Mouse (Mus musculus) liver, embryonic 14.5 days (tissue): ENCODE results near the gene Smarcd3. TPM values are rescaled to one million over a fixed set of nuclear protein-coding genes. Genes with fewer than 3 reads are reported as not detected.
A peak's percentile ranks its signal among the peaks of the same experiment; 100 is the strongest.

ENCODE experiments used
- ATAC-seq: fragments of 200-750 bp; cut with Nextera tagmentation; 2 replicates; pipeline ENCODE4 v1.8.0; 2017; ENCODE audit warnings: moderate number of reproducible peaks, mild to moderate bottlenecking, moderate library complexity; ENCODE audit not compliant: insufficient read depth
- DNase-seq, 3 experiments: peaks; one replicate each; pipeline ENCODE4 v3.0.0-alpha.2; 2012 to 2013; ENCODE audit warnings: low read depth in 3 of 3, low spot score in 3 of 3
- H3K27ac ChIP-seq: fragments of 300-500 bp; sonication (generic); 2 replicates; pipeline ENCODE4 v1.5.1; 2014; ENCODE audit warnings: moderate library complexity, mild to moderate bottlenecking, control low read depth, inconsistent platforms
- H3K27me3 ChIP-seq: fragments of 300-500 bp; sonication (generic); 2 replicates; pipeline ENCODE4 v1.6.1; 2014; ENCODE audit warnings: mild to moderate bottlenecking, low read length, moderate library complexity; ENCODE audit not compliant: control insufficient read depth, insufficient read depth
- H3K36me3 ChIP-seq: fragments of 300-500 bp; sonication (generic); replicated peaks from 2 replicates; pipeline ENCODE4 v1.6.1; 2014; ENCODE audit warnings: low read depth; ENCODE audit not compliant: control insufficient read depth, insufficient read depth
- H3K4me1 ChIP-seq, 2 experiments: fragments of 200-500 bp in 1 of 2; fragments of 300-500 bp in 1 of 2; sonication (generic) in 1 of 2; replicated peaks; 2 replicates each; pipeline ENCODE4 v1.6.1; 2012 to 2014; ENCODE audit warnings: antibody characterized with exemption in 1 of 2, inconsistent platforms in 1 of 2, low read length in 1 of 2; ENCODE audit not compliant: control insufficient read depth in 2 of 2, insufficient read depth in 2 of 2
- H3K4me2 ChIP-seq: fragments of 300-500 bp; sonication (generic); 2 replicates; pipeline ENCODE4 v1.6.1; 2014; ENCODE audit warnings: low read depth, mild to moderate bottlenecking, control low read depth, moderate library complexity
- H3K4me3 ChIP-seq, 2 experiments: fragments of 200-500 bp in 1 of 2; fragments of 300-500 bp in 1 of 2; sonication (generic) in 1 of 2; 2 replicates each; pipeline ENCODE4 v1.5.1; 2012 to 2014; ENCODE audit warnings: low read depth in 2 of 2, low read length in 2 of 2, mild to moderate bottlenecking in 2 of 2, control low read depth in 1 of 2, inconsistent platforms in 1 of 2, moderate library complexity in 1 of 2; ENCODE audit not compliant: insufficient read depth in 1 of 2
- H3K9ac ChIP-seq: fragments of 300-500 bp; sonication (generic); replicated peaks from 2 replicates; pipeline ENCODE4 v1.6.1; 2014; ENCODE audit warnings: mild to moderate bottlenecking, control low read depth, moderate library complexity
- H3K9me3 ChIP-seq: fragments of 300-500 bp; sonication (generic); 2 replicates; pipeline ENCODE4 v1.6.1; 2016; ENCODE audit warnings: low read length, mixed read lengths; ENCODE audit not compliant: control insufficient read depth
- CTCF ChIP-seq: IDR thresholded peaks from 2 replicates; pipeline ENCODE4 v1.5.1; 2016; ENCODE audit warnings: antibody characterized with exemption, low read depth, control low read depth
- EP300 ChIP-seq: IDR thresholded peaks from 2 replicates; pipeline ENCODE4 v1.6.1; 2016; ENCODE audit warnings: antibody characterized with exemption, low read depth
- WGBS: fragments of 180-500 bp; shearing (Covaris S2); extraction: QIAGEN DNeasy Blood & Tissue Kit; methylation state at CpG from one replicate; pipeline ENCODE4 v1.1.7; 2014; ENCODE audit not compliant: insufficient replicate concordance; 5-methylcytosine and 5-hydroxymethylcytosine counted together
- polyA plus RNA-seq, 2 experiments: library from polyadenylated mRNA; depleted of rRNA in 1 of 2; stranded (reverse) in 1 of 2; unstranded in 1 of 2; fragments of >200 nt; fragmentation: Nextera tagmentation in 1 of 2; extraction: Ambion mirVana in 1 of 2; gene quantifications; 2 replicates each; pipeline versions ENCODE4 v1.2.1 to v1.2.3; 2012 to 2014

Gene Smarcd3
- polyA plus RNA-seq, 2 experiments, result 0.95 to 1.1 TPM

DNA sequence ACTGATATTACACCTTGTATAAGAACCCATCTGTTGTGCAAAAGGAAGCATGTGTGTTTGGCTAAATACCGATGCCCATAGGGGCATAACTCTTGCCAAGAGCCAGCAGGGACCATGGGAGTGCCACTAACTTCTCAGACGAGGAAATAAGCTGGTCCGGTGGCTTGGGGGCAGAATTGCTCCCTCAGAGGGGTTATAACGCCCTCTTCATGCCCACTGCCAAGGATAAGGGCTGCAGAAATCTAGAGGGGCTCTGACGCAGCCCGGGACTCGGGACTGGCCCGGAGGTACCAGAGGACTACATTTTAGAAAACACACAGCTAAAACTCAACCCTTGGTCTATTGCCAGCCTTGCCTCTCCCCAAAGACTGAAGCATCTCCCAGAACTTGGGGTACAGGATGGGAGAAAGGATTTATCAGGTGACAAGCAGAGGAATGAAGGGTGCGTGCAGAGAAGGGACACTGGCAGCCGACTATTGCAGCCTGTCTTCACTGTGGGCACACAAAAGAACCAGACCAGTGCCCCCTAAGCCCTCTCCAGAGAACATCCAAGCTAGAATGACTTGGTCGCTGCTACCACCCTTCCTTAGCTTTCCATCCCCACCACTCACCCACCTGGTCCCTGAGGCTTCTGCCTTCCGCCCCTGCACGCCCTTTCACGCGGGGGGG is 26.2 kb downstream of the Smarcd3 start:
- no peak for DNase-seq

GRCm38 (mm10) chr5:24597221-24597728 is 26.9 kb downstream of the Smarcd3 start:
- no peak overlapping the region for H3K27ac ChIP-seq
- no peaks in the 10 kb centered on the region for H3K36me3 ChIP-seq
- no peaks in the 10 kb centered on the region for H3K9me3 ChIP-seq
- H3K4me3 ChIP-seq, result no peak overlapping the region
- TF ChIP-seq CTCF (peak; percentile 59), EP300 (no peak)
- 28% methylated on average over 2 of the region's 2 CpGs for WGBS
- no peak overlapping the region for H3K9ac ChIP-seq
- H3K4me2 ChIP-seq, result no peak overlapping the region
- DNase-seq (peak in 1 of 3 experiments; percentile 45), ATAC-seq (no peak)
- peaks cover 46% of the 10 kb centered on the region for H3K27me3 ChIP-seq
- no peaks in the 10 kb centered on the region for H3K4me1 ChIP-seq

More for the DNA sequence above, 26.2 kb downstream of the Smarcd3 start:
- Histone ChIP-seq H3K4me2 (peak overlapping the region; percentile 47), H3K27me3 (peaks cover 53% of the 10 kb centered on the region), H3K9me3 (no peaks in the 10 kb centered on the region), H3K4me1 (no peaks in the 10 kb centered on the region), H3K4me3 (peak overlapping the region in 1 of 2 experiments; percentile 0; a peak in 1 of 4 replicates), H3K27ac (no peak overlapping the region), H3K36me3 (no peaks in the 10 kb centered on the region), H3K9ac (no peak overlapping the region)
- no peak for TF ChIP-seq EP300
- no peak for TF ChIP-seq CTCF
- 0 out of 2 replicates have a peak, but pooled peaks have one; percentile 2 for ATAC-seq
- 23% methylated on average over 15 of the region's 15 CpGs for WGBS

DNA sequence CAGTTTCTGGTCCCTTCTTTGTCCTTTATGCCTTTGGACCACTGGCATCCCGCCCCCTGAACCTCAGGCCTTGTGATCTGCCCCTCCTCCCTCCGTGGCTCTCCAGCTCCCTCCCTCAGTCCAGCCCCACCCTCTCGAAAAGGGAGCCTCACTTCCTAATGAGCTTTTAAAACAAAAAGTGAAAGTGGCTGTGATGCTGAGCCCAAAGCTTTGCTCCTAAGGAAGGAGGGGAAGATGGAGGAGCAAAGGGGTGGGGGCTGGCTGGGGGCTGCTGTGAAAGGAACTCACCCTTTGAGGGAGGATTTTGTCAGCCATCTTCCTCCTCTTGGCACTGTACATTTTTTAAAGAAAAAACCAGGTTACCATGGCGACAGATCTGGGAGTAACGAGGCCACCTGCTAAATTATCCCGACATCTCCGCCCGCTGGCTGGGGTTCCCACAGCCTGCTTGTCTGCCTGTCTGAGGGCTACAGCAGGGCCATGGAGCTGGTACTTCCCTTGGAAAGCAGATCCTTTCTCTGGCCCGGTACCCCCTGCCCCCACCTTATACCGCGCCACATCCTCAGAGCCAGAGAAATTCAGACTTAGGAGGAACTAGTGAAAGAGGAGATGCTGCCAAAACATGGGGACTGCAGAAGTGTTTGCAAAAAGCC is 27.6 kb downstream of the Smarcd3 start:
- no peak overlapping the region for H3K27ac ChIP-seq
- no peak overlapping the region for H3K4me2 ChIP-seq
- DNase-seq (no peak), ATAC-seq (no peak)
- no peak overlapping the region for H3K4me3 ChIP-seq
- 24% methylated on average over 11 of the region's 11 CpGs for WGBS
- H3K27me3 ChIP-seq, result peaks cover 45% of the 10 kb centered on the region
- no peaks in the 10 kb centered on the region; a peak in 1 of 4 replicates for H3K4me1 ChIP-seq
- no peaks in the 10 kb centered on the region for H3K9me3 ChIP-seq
- no peak overlapping the region for H3K9ac ChIP-seq
- TF ChIP-seq EP300 (no peak), CTCF (no peak)
- H3K36me3 ChIP-seq, result no peaks in the 10 kb centered on the region

DNA sequence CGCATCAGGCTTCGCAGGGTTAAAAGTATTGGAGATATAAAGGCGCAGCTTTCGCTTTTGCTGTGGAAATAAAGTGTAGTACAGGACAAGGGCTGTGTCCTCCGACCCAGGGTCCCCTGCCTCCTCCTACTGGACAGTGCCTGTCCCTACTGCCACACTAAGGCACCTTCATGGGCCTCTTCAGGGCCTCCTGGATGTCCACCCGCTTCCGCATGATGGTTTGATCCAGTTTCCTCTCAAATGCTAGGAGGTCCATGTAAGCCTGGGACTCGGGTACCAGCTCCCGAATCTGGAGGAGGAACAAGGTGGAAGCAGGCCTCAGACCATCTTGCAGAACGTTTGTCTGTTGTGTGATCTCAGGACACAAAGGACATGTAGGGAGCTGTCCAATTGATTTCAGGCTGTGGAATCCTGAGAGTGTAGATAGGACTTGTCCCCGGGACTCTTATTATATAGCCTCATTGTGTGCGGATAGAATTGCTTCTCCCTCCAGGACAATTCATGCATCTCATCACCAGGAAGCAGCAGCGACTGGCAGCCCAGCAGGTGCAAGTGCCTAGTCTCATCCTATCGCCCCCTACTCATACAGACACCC is 28.3 kb downstream of the Smarcd3 start:
- WGBS, result 65% methylated on average over 14 of the region's 14 CpGs
- peaks cover 41% of the 10 kb centered on the region for H3K27me3 ChIP-seq

GRCm38 (mm10) chr5:24595261-24595660 is 28.9 kb downstream of the Smarcd3 start:
- Histone ChIP-seq H3K27me3 (peaks cover 35% of the 10 kb centered on the region), H3K4me2 (no peak overlapping the region), H3K9ac (no peak overlapping the region), H3K4me1 (peaks cover 0 to 3% of the 10 kb centered on the region in 2 experiments; a peak in 1 of 4 replicates), H3K9me3 (no peaks in the 10 kb centered on the region), H3K27ac (no peak overlapping the region), H3K4me3 (no peak overlapping the region), H3K36me3 (no peaks in the 10 kb centered on the region)
- TF ChIP-seq CTCF (no peak), EP300 (no peak)
- no peak for DNase-seq
- no peak for ATAC-seq
- 59% methylated on average over 5 of the region's 5 CpGs for WGBS

More for the DNA sequence above, 28.3 kb downstream of the Smarcd3 start:
- TF ChIP-seq EP300, result no peak
- H3K9me3 ChIP-seq, result no peaks in the 10 kb centered on the region
- H3K9ac ChIP-seq, result no peak overlapping the region
- no peaks in the 10 kb centered on the region for H3K36me3 ChIP-seq
- ATAC-seq (no peak), DNase-seq (no peak)
- no peak overlapping the region for H3K27ac ChIP-seq
- no peak overlapping the region for H3K4me3 ChIP-seq
- peaks cover 0 to 3% of the 10 kb centered on the region in 2 experiments; a peak in 1 of 4 replicates for H3K4me1 ChIP-seq
- H3K4me2 ChIP-seq, result no peak overlapping the region
